Mouse (Mus musculus) lung, postnatal 14 days (tissue): Measurements from ENCODE around the gene Dnajb4.
"Not testable (repeated sequence)": the region's sequence is repeated elsewhere in the genome, so short reads cannot be mapped to it uniquely, and the experiment has no call there.

ENCODE experiments used
- DNase-seq: peaks from one replicate; pipeline ENCODE4 v3.0.0; 2021

Gene Dnajb4

DNA sequence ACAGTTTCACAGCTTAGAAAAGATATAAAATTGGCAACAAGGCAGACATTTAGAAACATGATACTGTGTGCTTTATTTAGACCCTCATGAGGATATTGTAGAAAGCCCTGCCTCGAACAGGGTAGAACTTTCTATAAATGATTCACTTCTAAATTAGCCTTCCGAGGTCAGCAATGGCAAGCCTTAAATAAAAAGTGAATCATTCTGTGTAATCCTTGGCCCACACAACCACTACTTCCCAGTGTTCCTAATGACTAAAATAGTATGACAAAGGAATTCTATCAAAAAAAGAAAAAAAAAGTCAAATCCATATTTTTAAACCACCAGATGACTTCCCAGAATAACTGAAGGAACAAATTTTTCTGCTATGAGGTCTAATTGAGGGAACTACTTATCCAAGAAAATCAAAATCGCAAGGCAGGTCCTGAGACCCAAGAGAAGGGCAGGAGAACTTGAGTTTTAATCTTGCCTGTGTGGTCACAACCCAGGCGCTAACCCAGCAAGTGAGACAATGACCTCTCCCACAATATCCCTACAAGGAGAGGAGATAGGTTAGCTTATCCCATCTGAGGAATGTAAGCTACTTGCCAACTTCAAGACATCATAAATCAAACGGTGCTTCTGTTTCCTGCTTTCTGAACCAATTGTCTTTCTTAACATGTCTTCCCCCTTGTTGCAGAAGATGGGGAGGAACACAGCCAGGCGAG is 67.0 kb downstream of the Dnajb4 start:
- no peak for DNase-seq

- DNase-seq: no peak
Observed at GRCm38 (mm10) chr3:152142146-152142545, 68.0 kb downstream of the Dnajb4 start.

DNA sequence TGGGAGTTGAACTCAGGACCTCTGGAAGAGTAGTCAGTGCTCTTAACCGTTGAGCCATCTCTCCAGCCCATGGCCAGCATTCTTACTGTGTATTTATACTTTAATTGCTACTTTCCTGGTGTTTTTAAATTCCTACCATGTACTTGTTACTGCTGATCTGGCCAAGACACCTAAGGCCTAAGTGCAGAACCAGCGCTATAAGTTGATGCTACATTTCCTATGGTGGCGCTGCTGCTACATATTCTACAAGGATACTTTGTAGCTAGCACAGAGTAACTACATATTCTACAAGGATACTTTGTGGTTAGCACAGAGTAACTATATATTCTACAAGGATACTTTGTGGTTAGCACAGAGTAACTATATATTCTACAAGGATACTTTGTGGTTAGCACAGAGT is 70.8 kb downstream of the Dnajb4 start:
- DNase-seq: not testable (repeated sequence)

GRCm38 (mm10) chr3:152136106-152136505 is 74.0 kb downstream of the Dnajb4 start:
- not testable (repeated sequence) for DNase-seq

- no peak for DNase-seq
Observed at GRCm38 (mm10) chr3:152133621-152134020, 76.5 kb downstream of the Dnajb4 start.

- DNase-seq: no peak
Observed at GRCm38 (mm10) chr3:152130963-152131362, 79.1 kb downstream of the Dnajb4 start.

GRCm38 (mm10) chr3:152129426-152129825 is 80.7 kb downstream of the Dnajb4 start:
- DNase-seq: not testable (repeated sequence)

DNA sequence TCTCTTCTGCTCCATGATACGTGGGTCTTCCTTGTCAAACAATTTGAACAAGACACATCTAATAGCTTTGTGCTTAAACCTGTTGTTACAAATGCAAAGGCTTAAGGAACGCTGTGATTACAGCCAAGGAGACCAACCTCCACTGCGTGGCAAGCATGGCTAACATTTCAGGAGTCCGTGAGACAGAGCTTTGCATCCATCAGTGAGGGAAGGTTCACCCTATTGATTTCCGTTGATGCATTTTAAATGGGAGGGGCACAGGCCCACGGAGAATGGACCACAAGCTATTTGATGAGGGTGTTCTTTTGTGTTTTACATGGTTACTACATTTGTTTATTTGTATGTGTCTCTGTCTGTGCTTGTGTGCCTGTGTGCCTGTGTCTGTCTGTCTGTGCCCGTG is 81.5 kb downstream of the Dnajb4 start:
- DNase-seq: no peak
